8 mouse cellular contexts compared by ENCODE assay signal in the genomic region with DNA sequence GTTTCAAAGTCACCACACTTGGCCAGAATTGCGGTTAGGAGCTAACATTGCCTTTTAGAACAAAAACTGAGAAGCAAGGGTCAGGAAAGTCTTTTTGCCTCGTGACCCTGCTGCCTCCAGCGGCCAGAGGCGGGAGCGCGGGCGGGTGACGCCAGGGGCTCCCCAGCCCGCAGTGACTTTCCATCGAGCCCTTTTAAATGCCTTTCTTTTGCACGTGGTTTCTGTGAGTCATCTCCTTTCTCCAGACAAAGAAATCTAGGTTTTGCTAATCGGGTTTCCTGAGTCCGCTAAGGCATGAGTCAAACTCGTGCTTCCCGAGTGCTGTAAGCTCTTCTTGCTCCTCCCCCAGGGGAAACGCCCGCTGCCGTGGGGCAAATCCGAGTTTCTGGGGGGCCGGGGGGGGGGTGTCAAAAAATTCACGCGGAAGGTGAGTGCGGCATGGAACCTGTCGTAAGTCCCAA. TPM values are rescaled to one million over a fixed set of nuclear protein-coding genes. Genes with fewer than 3 reads are reported as not detected.
DNase-seq lines count a peak whose midpoint lies in the region; ATAC-seq and TF ChIP-seq lines count a peak whose summit lies in the region.

No protein-coding gene starts in this region.

- H3K4me1 ChIP-seq in heart, embryonic 15.5 days (replicated peaks): peaks cover 15% of the 10 kb centered on the region
- 0 out of 2 replicates have a peak, but pooled peaks cover 4% of the 10 kb centered on the region for H3K4me1 ChIP-seq in neural tube, embryonic 14.5 days (ENCODE audit: control insufficient read depth, insufficient read depth, low read length)
- peaks cover 17% of the 10 kb centered on the region for H3K4me1 ChIP-seq in testis, adult 2 months (ENCODE audit: control insufficient read depth, insufficient read depth, low read length)

- no peaks in the 10 kb centered on the region for H3K27me3 ChIP-seq in heart, embryonic 15.5 days
- no peaks in the 10 kb centered on the region for H3K27me3 ChIP-seq in neural tube, embryonic 14.5 days (ENCODE audit: control insufficient read depth, insufficient read depth, low read length)
- no peaks in the 10 kb centered on the region for H3K27me3 ChIP-seq in testis, adult 2 months (ENCODE audit: control insufficient read depth, insufficient read depth, low read length)

- WGBS in heart, embryonic 15.5 days: under 1% methylated on average over 24 of the region's 24 CpGs
- WGBS in neural tube, embryonic 14.5 days: under 1% methylated on average over 24 of the region's 24 CpGs

- peak overlapping the region; percentile 85 for H3K27ac ChIP-seq in heart, embryonic 15.5 days
- H3K27ac ChIP-seq in neural tube, embryonic 14.5 days (ENCODE audit: low read depth, low read length): peak overlapping the region; percentile 77
- H3K27ac ChIP-seq in testis, adult 2 months (ENCODE audit: control insufficient read depth, insufficient read depth, low read depth, low read length): 0 out of 2 replicates have a peak overlapping the region, but pooled peaks have one; percentile 21

- peak; percentile 38 for DNase-seq in c-Kit-negative CD71-positive TER-119-positive erythroid progenitor cells, embryonic 14.5 days (ENCODE audit: low read depth, low spot score)
- peak; percentile 94 for DNase-seq in fibroblast of lung, adult 2 months (ENCODE audit: low read depth)
- DNase-seq in kidney, postnatal 25 days: peak; percentile 86 to 88
- peak; percentile 81 to 89 for DNase-seq in lung, adult 18-20 months

- H3K4me2 ChIP-seq in heart, embryonic 15.5 days: peak overlapping the region; percentile 92
- H3K4me2 ChIP-seq in neural tube, embryonic 14.5 days (ENCODE audit: low read depth, low read length): peak overlapping the region; percentile 85

- ATAC-seq in CD4-positive, CD25-positive, alpha-beta regulatory T cell, adult 4 months: peak; percentile 90
- peak; percentile 77 for ATAC-seq in heart, embryonic 15.5 days (replicated peaks; ENCODE audit: insufficient number of reproducible peaks, insufficient read depth, low FRiP score, low read depth)
- ATAC-seq in neural tube, embryonic 14.5 days (ENCODE audit: low read depth): peak; percentile 81

- no peak for TF ChIP-seq POLR2A in testis, adult 2 months (IDR thresholded peaks at IDR 0.05; ENCODE audit: control insufficient read depth, low read depth, low read length)

- peak overlapping the region; percentile 49 for H3K9ac ChIP-seq in heart, embryonic 15.5 days
- H3K9ac ChIP-seq in neural tube, embryonic 14.5 days (replicated peaks; ENCODE audit: low read depth, low read length): peak overlapping the region; percentile 67

- H3K4me3 ChIP-seq in heart, embryonic 15.5 days: peak overlapping the region; percentile 57
- H3K4me3 ChIP-seq in neural tube, embryonic 14.5 days (ENCODE audit: low read depth, low read length): peak overlapping the region; percentile 43
- H3K4me3 ChIP-seq in testis, adult 2 months (ENCODE audit: control insufficient read depth, low read depth, low read length): peak overlapping the region; percentile 77

- peak; percentile 57; the same call in 1 of the 2 replicates for TF ChIP-seq CTCF in testis, adult 2 months (IDR thresholded peaks at IDR 0.05; ENCODE audit: control insufficient read depth, insufficient read depth, insufficient replicate concordance, low read depth, low read length)

- no peaks in the 10 kb centered on the region for H3K9me3 ChIP-seq in heart, embryonic 15.5 days (replicated peaks)
- no peaks in the 10 kb centered on the region for H3K9me3 ChIP-seq in neural tube, embryonic 14.5 days (ENCODE audit: control insufficient read depth, low read length)

- no peaks in the 10 kb centered on the region for H3K36me3 ChIP-seq in heart, embryonic 15.5 days
- H3K36me3 ChIP-seq in neural tube, embryonic 14.5 days (ENCODE audit: control insufficient read depth, insufficient read depth, low read length): no peaks in the 10 kb centered on the region
- no peaks in the 10 kb centered on the region for H3K36me3 ChIP-seq in testis, adult 2 months (ENCODE audit: control insufficient read depth, insufficient read depth, low read length)

RNA-seq across cellular contexts. Expression of a gene that starts 38.4 kb away (rescaled TPM):
- over 10,000 TPM; 10,256 to 11,102 TPM for polyA plus RNA-seq in CD4-positive, CD25-positive, alpha-beta regulatory T cell, adult 4 months (2017; shearing (Covaris generic))
- 2,802 and 3,192 TPM in 2 replicates for polyA plus RNA-seq in heart, embryonic 15.5 days (2015; fragmentation: Nextera tagmentation; extraction: Ambion mirVana)
- polyA plus RNA-seq in neural tube, embryonic 14.5 days (2014; fragmentation: Nextera tagmentation; extraction: Ambion mirVana): 3,427 and 3,855 TPM in 2 replicates
- 2,003 and 2,102 TPM in 2 replicates for polyA plus RNA-seq in testis, adult 2 months (2012; rRNA removed)

Comparison
In these comparisons a context has a peak if more than half of its experiments do, and no peak if none do; other contexts are left out.
1. Peak in every context shown above with its lines: DNase-seq, ATAC-seq, H3K4me3 ChIP-seq and H3K27ac ChIP-seq.
2. DNase-seq: peak in every context shown above with its lines; median percentile 94 in fibroblast of lung, adult 2 months; 87 in kidney, postnatal 25 days; 85 in lung, adult 18-20 months; 38 in c-Kit-negative CD71-positive TER-119-positive erythroid progenitor cells, embryonic 14.5 days.
3. H3K27ac ChIP-seq: peak in every context shown above with its lines; median percentile 85 in heart, embryonic 15.5 days; 77 in neural tube, embryonic 14.5 days; 21 in testis, adult 2 months.